Mouse (Mus musculus): Measurements from ENCODE around the gene Gstm2. TPM values are rescaled to one million over a fixed set of nuclear protein-coding genes. Genes with fewer than 3 reads are reported as not detected.
"Not testable (repeated sequence)": the region's sequence is repeated elsewhere in the genome, so short reads cannot be mapped to it uniquely, and the experiment has no call there.

Gstm2 gene
- polyA plus RNA-seq, 1 experiment = 116 TPM

GRCm38 (mm10) chr3:107972070-107972469, 14.2 kb downstream of the Gstm2 start:
- H3K4me3 ChIP-seq (ENCODE audit: insufficient read depth, low read depth, low read length) = no peak overlapping the region
- H3K4me1 ChIP-seq (ENCODE audit: control insufficient read depth, insufficient read depth, insufficient read length, low read length) = no peaks in the 10 kb centered on the region
- no peak overlapping the region for H3K27ac ChIP-seq (replicated peaks; ENCODE audit: low read depth, low read length)

- not testable (repeated sequence) for H3K4me3 ChIP-seq (ENCODE audit: insufficient read depth, low read depth, low read length); H3K4me1 ChIP-seq (ENCODE audit: control insufficient read depth, insufficient read depth, insufficient read length, low read length); H3K27ac ChIP-seq (replicated peaks; ENCODE audit: low read depth, low read length)
Measured at GRCm38 (mm10) chr3:107971101-107971500, 15.2 kb downstream of the Gstm2 start.

- Histone ChIP-seq H3K4me3 (ENCODE audit: insufficient read depth, low read depth, low read length) (no peak within 1 kb of the TSS), H3K27ac (replicated peaks; ENCODE audit: low read depth, low read length) (no peak within 1 kb of the TSS), H3K4me1 (ENCODE audit: control insufficient read depth, insufficient read depth, insufficient read length, low read length) (peaks cover 8% of the 10 kb centered on the region)
Measured at GRCm38 (mm10) chr3:107968724-107969395, 17.4 kb downstream of the Gstm2 start, which contains the start of gene Gstm3. Gene Gstm3 (minus strand): TSS chr3:107969283.

DNA sequence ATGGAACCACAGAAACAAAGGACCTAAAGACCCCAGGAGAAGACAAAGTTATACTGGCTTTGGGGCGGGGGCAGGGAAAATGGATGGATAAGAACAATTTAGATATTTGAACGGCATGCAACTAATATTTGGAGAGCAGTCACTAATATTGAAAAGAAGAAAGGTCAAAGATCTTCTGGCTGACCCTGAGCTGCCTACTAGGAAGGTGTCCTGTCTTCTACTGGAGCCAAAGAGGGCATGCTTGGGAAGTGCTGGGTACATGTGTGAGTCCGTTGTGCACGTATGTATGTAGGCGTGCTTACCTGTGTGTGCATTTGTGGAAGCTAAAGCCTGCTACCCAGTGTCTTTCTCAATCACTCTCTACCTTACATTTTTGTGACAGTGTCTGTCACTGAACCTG, 19.6 kb downstream of the Gstm2 start:
- no peak overlapping the region for H3K4me3 ChIP-seq (ENCODE audit: insufficient read depth, low read depth, low read length)
- H3K4me1 ChIP-seq (ENCODE audit: control insufficient read depth, insufficient read depth, insufficient read length, low read length) = peaks cover 8% of the 10 kb centered on the region

DNA sequence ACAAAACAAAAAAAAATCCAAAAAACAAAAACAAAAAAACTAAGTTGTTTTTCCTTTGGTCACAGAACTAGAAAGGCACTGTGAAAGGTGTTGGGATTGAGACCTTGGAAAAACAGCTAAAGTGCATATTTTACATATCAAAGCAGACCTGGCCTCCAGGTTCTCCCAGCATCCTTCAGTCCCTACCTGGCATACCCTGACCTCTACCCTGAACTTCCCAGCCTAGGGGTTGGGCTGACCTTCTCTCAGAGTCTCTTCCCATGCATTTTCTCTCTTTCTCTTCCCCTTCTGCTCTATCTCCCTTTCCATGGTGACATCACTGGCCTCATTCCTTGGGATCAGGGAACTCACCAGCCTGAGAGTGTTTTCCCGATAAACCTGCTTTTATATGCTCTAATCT, 20.7 kb downstream of the Gstm2 start:
- no peak overlapping the region for H3K27ac ChIP-seq (replicated peaks; ENCODE audit: low read depth, low read length)
- peaks cover 8% of the 10 kb centered on the region for H3K4me1 ChIP-seq (ENCODE audit: control insufficient read depth, insufficient read depth, insufficient read length, low read length)
- H3K4me3 ChIP-seq (ENCODE audit: insufficient read depth, low read depth, low read length) = no peak overlapping the region

More for the DNA sequence above, 19.6 kb downstream of the Gstm2 start:
- no peak overlapping the region for H3K27ac ChIP-seq (replicated peaks; ENCODE audit: low read depth, low read length)

DNA sequence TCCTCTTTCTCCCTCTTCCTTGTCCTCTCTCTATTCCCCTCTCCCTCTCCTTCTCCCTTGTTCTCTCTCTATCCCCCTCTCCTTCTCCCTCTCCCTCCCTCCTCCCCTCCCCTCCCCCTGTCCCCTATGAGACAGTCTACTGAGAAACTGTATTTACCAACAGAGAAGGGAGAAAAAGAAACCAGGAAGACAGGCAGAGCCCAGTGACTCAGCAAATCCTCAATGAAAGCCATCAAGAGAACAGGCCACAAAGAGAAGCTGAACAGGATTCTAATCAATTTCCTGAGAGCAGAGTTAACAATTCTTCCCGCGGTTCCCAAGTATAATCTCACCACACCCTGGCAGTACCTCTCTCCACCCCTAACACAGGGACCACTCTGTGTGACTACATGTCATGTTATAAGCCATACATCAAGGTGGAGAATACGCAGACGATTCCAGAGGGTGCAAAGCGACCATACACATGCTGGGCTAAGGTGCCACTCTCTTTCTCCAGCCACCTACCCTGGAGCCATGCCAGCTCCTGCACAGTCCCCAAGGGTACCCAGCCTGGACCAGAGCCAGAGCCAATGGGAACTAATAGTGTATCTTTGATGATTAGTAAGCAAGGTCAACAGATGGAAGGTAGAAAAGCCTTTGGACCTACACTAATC, 21.5 kb downstream of the Gstm2 start:
- Histone ChIP-seq H3K4me1 (ENCODE audit: control insufficient read depth, insufficient read depth, insufficient read length, low read length) (peaks cover 8% of the 10 kb centered on the region), H3K27ac (replicated peaks; ENCODE audit: low read depth, low read length) (0 out of 2 replicates have a peak overlapping the region, but pooled peaks have one; percentile 42), H3K4me3 (ENCODE audit: insufficient read depth, low read depth, low read length) (no peak overlapping the region)

DNA sequence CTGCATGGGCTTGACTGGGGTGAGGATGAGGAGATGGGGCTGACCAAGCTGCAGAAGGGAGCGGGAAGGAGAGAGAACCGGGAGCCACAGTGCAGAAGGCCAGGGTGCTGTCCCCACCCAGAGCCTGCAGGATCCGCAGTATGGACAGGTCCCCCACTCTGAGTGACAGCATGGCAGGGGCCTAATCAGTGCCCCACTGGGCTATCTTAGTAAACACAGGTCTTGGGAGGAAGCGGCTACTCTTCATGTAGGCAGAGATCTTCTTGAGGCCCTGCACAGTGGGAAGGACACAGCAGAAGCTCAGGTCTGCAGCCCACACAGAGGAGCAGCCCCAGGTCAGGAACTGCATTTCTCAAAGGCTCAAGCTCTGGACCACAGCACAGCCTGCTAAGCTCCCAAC, 22.2 kb downstream of the Gstm2 start:
- peaks cover 8% of the 10 kb centered on the region for H3K4me1 ChIP-seq (ENCODE audit: control insufficient read depth, insufficient read depth, insufficient read length, low read length)
- no peak overlapping the region for H3K27ac ChIP-seq (replicated peaks; ENCODE audit: low read depth, low read length)
- H3K4me3 ChIP-seq (ENCODE audit: insufficient read depth, low read depth, low read length) = no peak overlapping the region

GRCm38 (mm10) chr3:107955260-107955659, 31.0 kb downstream of the Gstm2 start:
- not testable (repeated sequence) for H3K27ac ChIP-seq (replicated peaks; ENCODE audit: low read depth, low read length); H3K4me3 ChIP-seq (ENCODE audit: insufficient read depth, low read depth, low read length); H3K4me1 ChIP-seq (ENCODE audit: control insufficient read depth, insufficient read depth, insufficient read length, low read length)

- no peaks in the 10 kb centered on the region for H3K4me1 ChIP-seq (ENCODE audit: control insufficient read depth, insufficient read depth, insufficient read length, low read length)
- H3K27ac ChIP-seq (replicated peaks; ENCODE audit: low read depth, low read length) = no peak overlapping the region
- H3K4me3 ChIP-seq (ENCODE audit: insufficient read depth, low read depth, low read length) = no peak overlapping the region
Measured at GRCm38 (mm10) chr3:107953906-107954305, 32.3 kb downstream of the Gstm2 start.

- no peaks in the 10 kb centered on the region for H3K4me1 ChIP-seq (ENCODE audit: control insufficient read depth, insufficient read depth, insufficient read length, low read length)
- no peak overlapping the region for H3K27ac ChIP-seq (replicated peaks; ENCODE audit: low read depth, low read length)
- no peak overlapping the region for H3K4me3 ChIP-seq (ENCODE audit: insufficient read depth, low read depth, low read length)
Measured at GRCm38 (mm10) chr3:107953328-107953755, 32.9 kb downstream of the Gstm2 start.

- H3K27ac ChIP-seq (replicated peaks; ENCODE audit: low read depth, low read length) = no peak overlapping the region
- no peaks in the 10 kb centered on the region for H3K4me1 ChIP-seq (ENCODE audit: control insufficient read depth, insufficient read depth, insufficient read length, low read length)
- H3K4me3 ChIP-seq (ENCODE audit: insufficient read depth, low read depth, low read length) = no peak overlapping the region
Measured at GRCm38 (mm10) chr3:107950531-107950930, 35.7 kb downstream of the Gstm2 start.

DNA sequence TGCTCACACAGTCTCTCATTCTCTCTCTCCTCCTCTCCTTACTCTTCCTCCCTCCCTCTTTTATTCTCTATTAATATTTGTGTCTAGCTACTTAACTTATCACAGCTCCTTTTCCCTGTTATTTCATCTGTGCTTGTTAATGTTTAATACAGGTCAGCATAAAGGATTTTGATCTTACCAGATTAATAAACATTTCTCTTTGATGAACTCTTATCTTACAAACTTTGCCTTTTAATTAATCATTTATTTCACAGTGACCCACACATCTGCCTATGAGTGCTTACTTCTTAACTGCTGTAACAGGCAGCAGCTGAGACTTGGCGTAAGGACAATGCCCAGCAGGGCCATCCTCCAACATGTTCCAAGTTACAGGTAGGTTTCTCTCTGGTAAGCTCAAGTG, 36.8 kb downstream of the Gstm2 start:
- not testable (repeated sequence) for H3K27ac ChIP-seq (replicated peaks; ENCODE audit: low read depth, low read length); H3K4me3 ChIP-seq (ENCODE audit: insufficient read depth, low read depth, low read length); H3K4me1 ChIP-seq (ENCODE audit: control insufficient read depth, insufficient read depth, insufficient read length, low read length)

DNA sequence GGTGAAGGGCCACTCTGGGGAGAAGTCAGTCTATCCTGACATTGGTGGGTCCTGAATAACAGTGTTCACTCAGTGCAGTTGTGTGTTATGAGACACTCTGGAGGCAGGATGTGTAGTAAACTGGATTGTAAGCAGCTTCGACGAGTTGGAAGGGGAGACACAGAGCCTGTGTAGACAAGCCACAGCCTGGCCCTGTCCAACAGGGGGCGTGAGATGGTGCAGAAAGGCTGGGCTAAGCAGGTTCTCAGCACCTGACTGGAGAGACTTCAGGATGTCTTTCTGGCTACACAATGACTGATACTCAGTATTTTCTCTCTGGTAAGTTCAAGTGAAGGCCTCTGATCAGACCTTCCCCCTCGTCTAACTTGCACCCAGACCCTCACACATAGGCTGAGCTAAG, 40.5 kb downstream of the Gstm2 start:
- H3K4me1 ChIP-seq (ENCODE audit: control insufficient read depth, insufficient read depth, insufficient read length, low read length) = peaks cover 2% of the 10 kb centered on the region; the same call in 1 of the 2 replicates
- H3K4me3 ChIP-seq (ENCODE audit: insufficient read depth, low read depth, low read length) = no peak overlapping the region
- no peak overlapping the region for H3K27ac ChIP-seq (replicated peaks; ENCODE audit: low read depth, low read length)

DNA sequence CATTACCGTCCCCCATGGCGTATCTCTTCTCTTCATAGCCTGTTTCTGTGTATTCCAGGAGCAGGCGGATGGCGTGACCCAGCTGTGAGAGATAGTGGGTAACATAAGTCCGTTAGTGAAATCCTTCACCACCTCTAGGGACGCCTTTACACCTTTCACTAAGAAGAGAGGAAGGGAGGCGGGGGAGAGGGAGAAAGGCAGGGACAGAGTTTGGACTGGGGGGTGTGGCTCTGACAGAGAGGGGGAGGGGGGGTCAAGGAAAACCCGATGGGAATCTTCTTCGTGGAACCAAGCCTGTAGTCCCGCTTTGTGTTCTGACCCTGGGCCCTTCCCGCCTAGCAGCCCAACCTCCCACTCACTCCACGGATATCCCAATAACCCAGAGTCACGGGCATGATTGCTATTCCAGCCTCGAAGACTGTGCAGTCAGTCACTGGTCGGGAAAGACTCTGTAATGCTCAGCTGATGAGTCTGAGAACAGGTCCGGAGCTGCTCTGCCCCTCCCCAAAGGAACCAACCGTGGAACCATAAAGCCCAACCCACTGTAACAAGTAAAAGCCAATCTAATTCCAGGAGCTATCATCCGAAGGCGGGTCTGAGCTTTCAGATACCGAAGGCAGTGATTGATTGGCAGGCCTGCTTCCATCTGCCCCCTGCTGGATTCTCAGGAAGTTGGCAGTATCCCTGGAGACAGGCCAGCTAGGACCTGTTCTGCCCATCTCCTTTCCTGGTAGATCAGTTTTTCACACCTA, 42.8 kb downstream of the Gstm2 start, which contains the start of gene Gstm6:
TSS of gene Gstm6 (minus strand) at position 511 of the 752 bp plus-strand sequence.
- H3K4me3 ChIP-seq (ENCODE audit: insufficient read depth, low read depth, low read length) = peak within 1 kb of the TSS; percentile 23

GRCm38 (mm10) chr3:107941261-107941660, 45.0 kb downstream of the Gstm2 start:
- Histone ChIP-seq H3K4me1 (ENCODE audit: control insufficient read depth, insufficient read depth, insufficient read length, low read length) (peaks cover 6% of the 10 kb centered on the region), H3K4me3 (ENCODE audit: insufficient read depth, low read depth, low read length) (no peak overlapping the region), H3K27ac (replicated peaks; ENCODE audit: low read depth, low read length) (no peak overlapping the region)

More for the DNA sequence above, 42.8 kb downstream of the Gstm2 start, which contains the start of gene Gstm6:
- Histone ChIP-seq H3K4me1 (ENCODE audit: control insufficient read depth, insufficient read depth, insufficient read length, low read length) (peaks cover 6% of the 10 kb centered on the region), H3K27ac (replicated peaks; ENCODE audit: low read depth, low read length) (no peak within 1 kb of the TSS)
